ENCODE assay signal across 8 mouse cellular contexts in the genomic region with DNA sequence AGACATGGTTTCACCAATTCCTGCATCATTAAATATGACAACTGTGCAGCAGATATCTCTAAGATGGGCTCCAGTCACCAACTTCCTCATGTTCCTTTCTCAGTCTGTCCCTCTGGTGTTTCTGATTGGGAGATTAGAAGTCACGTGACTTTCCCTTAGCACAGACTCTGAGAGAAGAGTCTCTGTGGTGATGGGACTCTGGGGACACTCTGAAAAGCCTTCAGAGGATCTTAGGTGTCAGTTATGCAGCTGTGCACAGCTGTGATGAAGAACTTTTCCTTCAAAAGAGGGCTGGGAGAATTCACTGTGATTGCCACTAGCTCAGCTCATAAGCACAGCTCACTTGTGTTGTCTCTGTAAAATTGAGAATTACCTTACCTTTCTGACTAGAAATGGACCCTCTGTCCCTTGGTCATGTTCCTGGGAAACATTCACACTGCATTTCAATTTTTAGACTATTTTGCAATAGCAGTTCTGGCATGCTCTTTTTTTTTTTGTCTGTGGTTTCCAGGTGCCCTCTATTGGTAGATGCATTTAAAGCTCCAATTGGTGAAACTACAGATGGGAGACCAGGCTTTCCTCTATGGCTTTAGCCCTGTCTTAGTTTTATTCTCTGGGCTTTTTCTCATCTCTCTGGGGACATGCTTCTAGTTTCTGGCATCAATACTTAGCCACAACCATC. TPM values are rescaled to one million over a fixed set of nuclear protein-coding genes. Genes with fewer than 3 reads are reported as not detected.
DNase-seq lines count a peak whose midpoint lies in the region; ATAC-seq and TF ChIP-seq lines count a peak whose summit lies in the region.

No protein-coding gene starts in this region.

- peak; percentile 3 for DNase-seq in embryonic facial prominence, embryonic 11.5 days (ENCODE audit: low spot score)
- DNase-seq in embryonic facial prominence, embryonic 10.5 days (ENCODE audit: low spot score) = no peak
- peak; percentile 59 for DNase-seq in lung, embryonic 14.5 days
- DNase-seq in lung, adult 2 months = no peak
- DNase-seq in brain, adult 2 months (ENCODE audit: low read depth, low spot score) = peak; percentile 46
- DNase-seq in gastrocnemius, adult 8-10 months (ENCODE audit: low spot score in 2 of 2) = no peak
- no peak for DNase-seq in embryo, embryonic 11 days

- no peak overlapping the region for H3K4me3 ChIP-seq in embryonic facial prominence, embryonic 11.5 days (ENCODE audit: low read depth, low read length)
- H3K4me3 ChIP-seq in embryonic facial prominence, embryonic 10.5 days = no peak overlapping the region
- no peak overlapping the region for H3K4me3 ChIP-seq in lung, embryonic 14.5 days (ENCODE audit: low read depth, low read length)
- H3K4me3 ChIP-seq in lung, adult 2 months (replicated peaks; ENCODE audit: extremely low read depth, low read depth, low read length) = no peak overlapping the region

- no peaks in the 10 kb centered on the region for H3K9me3 ChIP-seq in embryonic facial prominence, embryonic 11.5 days (replicated peaks; ENCODE audit: control insufficient read depth, low read length)
- no peaks in the 10 kb centered on the region for H3K9me3 ChIP-seq in embryonic facial prominence, embryonic 10.5 days
- H3K9me3 ChIP-seq in lung, embryonic 14.5 days (ENCODE audit: low read depth, low read length) = no peaks in the 10 kb centered on the region

- no peak for TF ChIP-seq POLR2A in lung, adult 2 months (IDR thresholded peaks at IDR 0.05; ENCODE audit: borderline replicate concordance, extremely low read depth, low read depth, low read length)

- peak; percentile 51 for TF ChIP-seq CTCF in lung, embryonic 14.5 days (IDR thresholded peaks at IDR 0.05; ENCODE audit: low read depth)
- no peak for TF ChIP-seq CTCF in lung, adult 2 months (IDR thresholded peaks at IDR 0.05; ENCODE audit: insufficient read depth, low read length)

- no peak overlapping the region for H3K4me2 ChIP-seq in embryonic facial prominence, embryonic 11.5 days (ENCODE audit: low read depth, low read length)
- no peak overlapping the region for H3K4me2 ChIP-seq in lung, embryonic 14.5 days

- H3K36me3 ChIP-seq in embryonic facial prominence, embryonic 11.5 days (replicated peaks; ENCODE audit: control insufficient read depth, insufficient read depth, low read depth, low read length) = no peaks in the 10 kb centered on the region
- H3K36me3 ChIP-seq in embryonic facial prominence, embryonic 10.5 days (replicated peaks) = no peaks in the 10 kb centered on the region
- H3K36me3 ChIP-seq in lung, embryonic 14.5 days (ENCODE audit: insufficient read depth) = no peaks in the 10 kb centered on the region

- H3K4me1 ChIP-seq in embryonic facial prominence, embryonic 11.5 days (ENCODE audit: control insufficient read depth, insufficient read depth, low read length) = no peaks in the 10 kb centered on the region
- no peaks in the 10 kb centered on the region for H3K4me1 ChIP-seq in embryonic facial prominence, embryonic 10.5 days
- H3K4me1 ChIP-seq in lung, embryonic 14.5 days (ENCODE audit: insufficient read depth) = no peaks in the 10 kb centered on the region
- H3K4me1 ChIP-seq in lung, adult 2 months (ENCODE audit: control insufficient read depth, insufficient read depth, low read length) = no peaks in the 10 kb centered on the region

- H3K27ac ChIP-seq in embryonic facial prominence, embryonic 11.5 days (replicated peaks; ENCODE audit: low read depth, low read length) = no peak overlapping the region
- H3K27ac ChIP-seq in embryonic facial prominence, embryonic 10.5 days (replicated peaks) = no peak overlapping the region
- H3K27ac ChIP-seq in lung, embryonic 14.5 days (ENCODE audit: low read depth) = no peak overlapping the region

- no peaks in the 10 kb centered on the region for H3K27me3 ChIP-seq in embryonic facial prominence, embryonic 11.5 days (ENCODE audit: control insufficient read depth, insufficient read depth, low read length)
- no peaks in the 10 kb centered on the region for H3K27me3 ChIP-seq in embryonic facial prominence, embryonic 10.5 days (replicated peaks; ENCODE audit: low read depth, poor library complexity, severe bottlenecking)
- no peaks in the 10 kb centered on the region for H3K27me3 ChIP-seq in lung, embryonic 14.5 days (ENCODE audit: insufficient read depth, low read length)

- H3K9ac ChIP-seq in embryonic facial prominence, embryonic 11.5 days (replicated peaks; ENCODE audit: low read length) = no peak overlapping the region
- H3K9ac ChIP-seq in lung, embryonic 14.5 days = no peak overlapping the region

- 51% methylated on average over 1 of the region's 1 CpGs for WGBS in embryonic facial prominence, embryonic 11.5 days
- 47% methylated on average over 1 of the region's 1 CpGs for WGBS in embryonic facial prominence, embryonic 10.5 days
- WGBS in lung, embryonic 14.5 days = 29% methylated on average over 1 of the region's 1 CpGs
- WGBS in lung, adult 2 months = 39% methylated on average over 1 of the region's 1 CpGs

- ATAC-seq in embryonic facial prominence, embryonic 11.5 days (replicated peaks; ENCODE audit: insufficient number of reproducible peaks, low FRiP score, low TSS enrichment, low read depth) = no peak
- ATAC-seq in lung, embryonic 14.5 days (ENCODE audit: insufficient read depth) = no peak; the same call in 1 of the 2 replicates
- peak; percentile 76 for ATAC-seq in megakaryocyte progenitor cell, adult 5-6 weeks (replicated peaks; ENCODE audit: poor library complexity)

RNA-seq across cellular contexts. Expression of a gene that starts 56.4 kb away (rescaled TPM):
- polyA plus RNA-seq in embryonic facial prominence, embryonic 11.5 days (2014; fragmentation: Nextera tagmentation; extraction: Ambion mirVana) = 85.7 and 102 TPM in 2 replicates
- 52.8 and 55.1 TPM in 2 replicates for polyA plus RNA-seq in embryonic facial prominence, embryonic 10.5 days (2016; fragmentation: Nextera tagmentation; extraction: Ambion mirVana)
- polyA plus RNA-seq in lung, embryonic 14.5 days (2014; fragmentation: Nextera tagmentation; extraction: Ambion mirVana) = 50.9 and 53.5 TPM in 2 replicates
- polyA plus RNA-seq in lung, adult 2 months (2012; rRNA removed) = 23.6 and 56.6 TPM in 2 replicates
- total RNA-seq in megakaryocyte progenitor cell, adult 5-6 weeks (2015) = 31.9 and 37.7 TPM in 2 replicates
- total RNA-seq in megakaryocyte progenitor cell, adult 5-6 weeks (2017) = 35.2 and 38.1 TPM in 2 replicates
- 10 to 100 TPM; 10.1 to 13.5 (median 12.2) TPM for total RNA-seq in gastrocnemius, adult 8-10 months (2022)

Comparison
In these comparisons a context has a peak if more than half of its experiments do, and no peak if none do; other contexts are left out.
1. DNase-seq: peak in embryonic facial prominence, embryonic 11.5 days (single experiment), lung, embryonic 14.5 days (single experiment) and brain, adult 2 months (single experiment); none in embryonic facial prominence, embryonic 10.5 days (single experiment), lung, adult 2 months (single experiment), gastrocnemius, adult 8-10 months (0 of 2) and embryo, embryonic 11 days (single experiment).